Mouse (Mus musculus) frontal cortex, adult (tissue): ENCODE measurements around the gene Ero1l.

ENCODE experiments used
- ATAC-seq: cut with Nextera tagmentation; 2 replicates; pipeline ENCODE4 v1.9.2; 2017; ENCODE audit warnings: mild to moderate bottlenecking, moderate library complexity, mixed read lengths; ENCODE audit not compliant: low TSS enrichment

Ero1l gene

DNA sequence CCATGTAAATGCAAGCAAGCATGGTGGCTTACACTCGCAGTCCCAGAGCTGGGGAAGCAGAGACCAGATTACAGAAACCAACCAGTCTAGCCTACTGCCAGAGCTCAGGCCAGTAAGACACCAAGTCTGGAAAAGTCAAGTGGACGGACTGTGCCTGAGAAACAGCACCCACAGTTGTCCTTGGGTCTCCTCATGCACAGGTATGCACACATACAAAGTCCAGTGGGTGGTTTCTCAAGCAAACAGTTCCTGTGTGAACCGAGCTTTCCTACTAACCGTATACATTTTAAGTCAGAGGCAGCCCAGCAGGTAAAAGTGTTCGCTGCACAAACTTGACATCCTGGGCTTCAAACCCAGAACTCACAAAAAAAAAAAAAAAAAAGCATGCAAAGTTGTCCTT lies 12.7 kb downstream of the Ero1l start:
- ATAC-seq, result no peak

DNA sequence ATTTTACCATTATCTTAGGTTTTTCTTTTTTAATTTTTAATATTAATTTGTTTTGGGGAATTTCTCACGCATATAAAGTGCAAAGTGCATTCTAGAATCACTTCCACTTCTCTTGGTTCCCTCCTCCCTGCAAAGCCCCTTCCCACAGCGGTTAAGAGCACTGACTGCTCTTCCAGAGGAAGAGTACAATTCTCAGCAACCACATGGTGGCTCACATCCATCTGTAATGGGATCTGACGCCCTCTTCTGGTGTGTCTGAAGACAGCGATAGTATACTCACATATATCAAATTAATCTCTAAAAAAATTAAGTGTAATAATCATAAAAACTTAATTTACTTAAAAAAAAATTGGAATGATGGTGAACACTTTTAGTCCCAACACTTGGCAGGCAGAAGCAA lies 14.2 kb downstream of the Ero1l start:
- no peak for ATAC-seq

DNA sequence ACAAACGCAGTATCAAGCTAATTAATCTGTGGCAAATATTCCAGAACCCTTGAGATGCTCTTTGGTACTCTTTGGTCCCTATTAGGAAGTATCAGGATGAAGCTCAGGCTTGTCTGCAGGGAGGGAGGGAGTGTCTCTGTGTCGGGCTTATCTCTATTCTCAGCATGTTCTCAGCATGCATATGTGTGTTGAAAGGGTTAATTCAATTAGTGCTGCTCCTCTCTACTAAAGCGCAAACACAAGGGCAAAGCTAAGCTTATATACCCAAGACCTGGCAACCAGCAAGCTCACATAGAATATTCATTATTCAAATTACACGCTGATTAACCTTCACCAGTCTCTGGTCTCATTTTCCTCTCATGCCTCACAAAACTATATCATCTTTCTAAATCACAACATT lies 14.6 kb downstream of the Ero1l start:
- ATAC-seq, result no peak

DNA sequence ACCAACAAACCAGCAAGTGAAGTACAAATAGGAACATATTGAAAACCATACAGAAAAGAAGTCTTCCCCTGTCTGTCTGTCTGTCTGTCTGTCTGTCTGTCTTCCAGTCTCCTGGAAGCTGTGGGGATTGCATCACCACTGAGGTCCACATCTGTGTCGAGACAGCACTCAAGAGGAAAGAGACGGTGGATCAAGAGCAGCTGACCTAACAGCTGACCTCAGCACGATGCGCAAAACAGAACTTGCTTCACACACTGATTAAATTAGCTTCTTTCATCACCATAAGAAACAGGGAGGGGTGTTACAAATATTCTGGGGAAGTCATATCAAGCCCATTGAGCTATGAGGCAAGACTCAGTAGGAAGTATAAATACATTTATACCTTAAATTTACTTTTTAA lies 27.0 kb downstream of the Ero1l start:
- no peak for ATAC-seq

DNA sequence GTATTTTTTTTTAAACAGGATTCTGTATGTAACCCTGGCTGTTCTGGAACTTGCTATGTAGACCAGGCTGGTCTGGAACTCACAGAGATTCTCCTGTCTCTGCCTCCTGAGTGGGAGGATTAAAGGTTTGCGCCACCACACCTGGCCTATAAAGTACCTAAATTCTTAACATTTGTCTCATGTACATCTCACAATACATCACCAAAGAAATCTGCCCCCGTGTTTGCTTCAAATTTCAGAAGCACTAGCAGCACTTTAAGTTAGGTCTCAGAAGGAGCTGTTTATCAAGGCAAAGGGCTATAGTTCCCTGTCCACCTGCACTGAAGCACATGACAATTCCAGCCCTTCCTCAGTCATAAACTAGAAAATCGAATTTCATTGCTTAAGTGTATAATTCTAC lies 36.5 kb downstream of the Ero1l start:
- no peak for ATAC-seq

DNA sequence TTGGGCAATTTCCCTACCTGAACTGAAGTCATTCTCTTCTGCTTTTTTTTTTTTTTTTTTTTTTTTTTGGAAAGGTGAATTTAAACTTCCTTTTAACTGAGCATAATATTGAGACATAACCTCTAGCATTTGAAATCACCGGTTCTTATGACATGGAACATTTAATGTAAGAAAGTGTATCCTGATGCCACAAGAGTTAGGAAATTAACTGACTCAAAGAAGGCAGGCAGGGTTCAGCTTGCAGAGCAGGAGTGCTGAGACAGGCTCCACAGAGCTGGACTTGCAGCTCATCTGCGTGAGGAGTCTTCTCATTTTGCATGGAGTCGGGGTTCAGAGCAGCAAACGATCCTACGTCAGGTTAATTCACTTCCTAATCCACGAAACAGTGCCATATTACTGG lies 42.8 kb downstream of the Ero1l start:
- ATAC-seq, result no peak

DNA sequence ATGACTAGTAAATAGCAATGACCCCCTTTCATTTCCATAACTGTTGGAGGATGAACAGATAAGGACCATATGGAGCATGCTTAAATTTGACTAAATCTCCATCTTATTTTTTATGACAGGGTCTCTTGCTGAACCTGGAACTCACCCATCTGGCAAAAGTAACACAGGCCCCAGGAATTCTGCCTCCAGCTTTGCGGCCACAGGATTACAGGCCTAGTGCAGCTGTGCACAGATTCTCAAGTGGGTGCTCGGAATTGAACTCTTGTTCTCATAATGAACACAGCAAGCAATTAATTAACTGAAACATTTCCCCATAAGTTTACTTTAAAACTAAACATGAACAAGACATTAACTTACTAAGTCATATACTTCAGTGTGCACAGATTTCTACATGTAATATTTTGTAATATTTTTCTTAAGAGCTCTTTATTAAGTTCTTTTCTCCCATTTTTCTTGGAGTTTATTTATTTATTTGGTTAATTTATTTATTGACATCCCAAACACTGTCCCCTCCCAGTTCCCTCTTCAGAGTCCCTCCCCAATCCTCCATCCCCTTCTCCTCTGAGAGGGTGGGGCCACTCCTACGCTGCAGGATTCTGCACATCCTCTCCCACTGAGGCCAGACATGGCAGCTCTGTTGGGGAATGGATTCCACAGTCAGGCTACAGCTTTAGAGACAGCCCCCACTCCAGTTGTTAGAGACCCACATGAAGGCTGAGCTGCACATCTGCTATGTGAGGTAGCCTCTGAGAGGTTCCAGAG lies 54.6 kb downstream of the Ero1l start:
- no peak for ATAC-seq

DNA sequence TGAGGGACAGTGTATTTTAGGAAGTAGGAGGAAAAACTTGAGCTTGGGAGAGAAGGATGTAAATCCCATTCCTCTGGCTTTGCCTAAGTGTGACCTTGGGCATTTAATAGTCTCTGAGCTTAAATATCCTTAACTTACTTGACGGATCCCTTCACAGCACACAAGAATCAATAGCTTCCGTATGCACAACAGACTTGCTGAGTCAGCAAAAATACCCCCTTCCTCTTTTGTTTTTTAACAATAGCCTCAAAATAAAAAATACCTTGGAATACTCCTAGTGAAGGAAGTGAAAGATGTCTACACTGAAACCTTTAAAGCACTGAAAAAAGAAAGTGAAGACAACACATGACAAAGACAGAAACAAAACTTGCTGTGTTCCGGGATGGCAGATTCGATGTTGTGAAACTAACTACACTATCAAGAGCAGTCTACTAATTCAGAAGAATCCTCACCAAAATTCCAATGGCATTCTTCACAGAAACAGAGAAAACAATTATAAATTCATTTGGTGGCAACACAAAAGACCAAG lies 67.0 kb downstream of the Ero1l start:
- ATAC-seq, result no peak

DNA sequence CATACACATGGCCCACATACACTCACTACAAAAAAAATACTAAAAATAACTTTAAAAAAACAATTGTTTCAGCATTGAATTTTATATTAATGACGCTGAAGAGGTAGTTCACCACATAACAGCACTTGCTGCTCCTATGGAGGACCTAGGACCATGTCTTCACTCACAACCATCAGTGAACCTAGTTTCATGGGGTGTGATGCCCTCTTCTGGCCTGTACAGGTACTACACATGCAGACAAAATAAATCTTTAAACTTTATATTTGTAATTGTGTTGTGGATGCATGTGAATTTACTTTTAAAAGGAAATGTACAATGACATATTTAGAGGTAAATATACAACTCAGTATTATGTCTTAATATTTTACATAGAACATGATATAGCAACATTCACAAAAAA lies 77.0 kb downstream of the Ero1l start:
- ATAC-seq, result no peak

DNA sequence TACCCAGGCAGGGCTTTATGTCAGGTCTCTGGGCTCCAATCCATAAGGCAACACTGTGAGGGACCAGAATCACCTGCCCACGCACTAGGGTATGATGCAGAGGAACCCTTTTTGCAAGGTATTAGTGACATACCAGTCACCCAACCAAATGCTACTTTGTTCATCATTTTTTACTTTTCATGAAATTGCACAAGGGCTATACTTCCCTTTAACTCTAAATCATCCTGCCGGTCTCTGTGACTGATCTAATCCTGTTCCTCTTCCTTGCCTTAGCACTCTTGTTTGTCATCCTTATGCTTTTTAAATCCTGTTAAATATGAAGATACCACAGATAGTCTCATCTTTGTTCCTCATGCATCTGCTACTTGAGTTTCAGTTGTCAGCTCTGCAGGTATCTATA lies 79.5 kb downstream of the Ero1l start:
- ATAC-seq, result no peak
